Mouse (Mus musculus) mouse embryonic stem cell (cell line): ENCODE data around the gene Asap2.

Experiments used
- in situ Hi-C, 2 experiments: fragments of 300-500 bp; cut with MboI; formaldehyde crosslinking; loops; 1 replicate in 1 of 2; 3 replicates in 1 of 2; pipeline ENCODE4 v1.14.3; 2019 to 2020; ENCODE audit warnings: low sequenced_read_pairs in 2 of 2, low pct_unique_long_range_greater_than_20kb in 1 of 2, mixed read lengths in 1 of 2; ENCODE audit not compliant: unreplicated experiment in 1 of 2

Gene Asap2

GRCm38 (mm10) chr12:21316869-21317265 is 326.6 kb downstream of the Asap2 start:
- in situ Hi-C loops, result no loop called here

GRCm38 (mm10) chr12:21318143-21318895 is 328.1 kb downstream of the Asap2 start:
- in situ Hi-C loops, result no loop called here
